Mouse (Mus musculus): ENCODE results near the gene Trpt1.

DNA sequence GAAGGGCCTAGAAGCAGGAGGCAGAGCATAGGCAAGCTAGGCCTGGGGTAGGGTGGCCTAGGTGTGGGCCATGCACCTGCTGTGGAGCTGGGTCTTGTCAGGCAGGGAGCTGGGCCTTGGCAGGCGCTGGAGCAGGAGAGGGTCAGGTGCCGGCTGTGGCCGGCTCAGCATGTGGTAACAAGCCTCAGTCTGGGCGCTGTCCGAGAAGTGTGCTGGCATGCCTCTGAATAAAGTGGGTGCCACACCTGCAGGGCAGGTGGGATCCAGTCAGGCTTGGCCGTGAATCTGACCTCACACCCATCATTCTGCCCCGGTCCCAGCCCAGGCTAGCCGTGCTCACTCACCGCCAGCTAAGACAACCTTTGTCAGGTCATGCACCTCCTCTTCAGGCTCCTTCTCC is 18.1 kb downstream of the Trpt1 start:
- TF ChIP-seq CTCF (IDR thresholded peaks at IDR 0.05; ENCODE audit: low read depth) (no peak), EP300 (IDR thresholded peaks at IDR 0.05; ENCODE audit: low read depth) (no peak)

Measured in liver, postnatal 0 days (tissue).